Mouse (Mus musculus) forebrain, embryonic 15.5 days (tissue): ENCODE measurements around the gene Nrip1. TPM values are rescaled to one million over a fixed set of nuclear protein-coding genes. Genes with fewer than 3 reads are reported as not detected.

Experiments used
- ATAC-seq: fragments of 200-750 bp; cut with Nextera tagmentation; replicated peaks from 2 replicates; pipeline ENCODE4 v1.8.0; 2017; ENCODE audit warnings: mild to moderate bottlenecking, moderate TSS enrichment, moderate library complexity
- H3K27ac ChIP-seq: fragments of 300-500 bp; sonication (generic); replicated peaks from 2 replicates; pipeline ENCODE4 v1.5.1; 2015; ENCODE audit warnings: mild to moderate bottlenecking, inconsistent platforms
- H3K27me3 ChIP-seq: fragments of 300-500 bp; sonication (generic); 2 replicates; pipeline ENCODE4 v1.6.1; 2015; ENCODE audit warnings: inconsistent platforms
- H3K36me3 ChIP-seq: fragments of 300-500 bp; sonication (generic); 2 replicates; pipeline ENCODE4 v1.6.1; 2015; ENCODE audit warnings: mild to moderate bottlenecking, inconsistent platforms
- H3K4me1 ChIP-seq: fragments of 300-500 bp; sonication (generic); 2 replicates; pipeline ENCODE4 v1.6.1; 2015; ENCODE audit warnings: inconsistent platforms
- H3K4me2 ChIP-seq: fragments of 300-500 bp; sonication (generic); replicated peaks from 2 replicates; pipeline ENCODE4 v1.6.1; 2015; ENCODE audit warnings: mild to moderate bottlenecking, inconsistent platforms
- H3K4me3 ChIP-seq: fragments of 300-500 bp; sonication (generic); 2 replicates; pipeline ENCODE4 v1.5.1; 2015; ENCODE audit warnings: mild to moderate bottlenecking, inconsistent platforms
- H3K9ac ChIP-seq: fragments of 300-500 bp; sonication (generic); replicated peaks from 2 replicates; pipeline ENCODE4 v1.6.1; 2015; ENCODE audit warnings: mild to moderate bottlenecking, inconsistent platforms
- H3K9me3 ChIP-seq: fragments of 300-500 bp; sonication (generic); 2 replicates; pipeline ENCODE4 v1.6.1; 2016; ENCODE audit warnings: inconsistent platforms
- WGBS: fragments of 180-500 bp; shearing (Covaris S2); methylation state at CpG from one replicate; pipeline ENCODE4 v1.1.7; 2015; ENCODE audit warnings: mixed read lengths; 5-methylcytosine and 5-hydroxymethylcytosine counted together
- polyA plus RNA-seq: library from polyadenylated mRNA; unstranded; fragments of >200 nt; fragmentation: Nextera tagmentation; extraction: Ambion mirVana; gene quantifications from 2 replicates; pipeline ENCODE4 v1.2.1, GENCODE M21; 2015

Gene Nrip1
- polyA plus RNA-seq, 1 experiment from 2014 or later: 41.4 TPM

DNA sequence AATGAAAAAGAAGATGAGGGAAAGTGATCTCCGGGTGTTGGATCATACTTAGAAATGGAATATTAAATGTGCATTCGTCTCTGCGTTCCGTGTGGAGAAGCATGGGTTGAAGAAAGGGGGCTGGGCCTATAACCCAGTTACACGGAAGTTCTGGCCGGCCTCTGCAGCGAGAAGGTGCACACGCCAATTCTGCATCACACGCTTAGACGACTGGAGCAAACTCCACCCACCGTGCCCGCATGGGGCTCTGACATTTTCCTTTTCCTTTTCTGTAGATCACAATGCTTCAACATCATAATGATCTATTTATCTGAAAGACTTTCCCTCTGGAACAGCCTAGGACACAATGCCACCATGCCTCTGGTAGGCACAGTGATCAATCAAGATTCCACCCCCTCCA is 16.5 kb downstream of the Nrip1 start:
- H3K9me3 ChIP-seq: no peaks in the 10 kb centered on the region
- H3K36me3 ChIP-seq: peaks cover 1% of the 10 kb centered on the region; the same call in 1 of the 2 replicates
- no peak overlapping the region for H3K4me3 ChIP-seq
- ATAC-seq: no peak
- no peaks in the 10 kb centered on the region for H3K4me1 ChIP-seq
- 93% methylated on average over 12 of the region's 12 CpGs for WGBS
- no peak overlapping the region for H3K27ac ChIP-seq
- no peak overlapping the region for H3K4me2 ChIP-seq
- no peak overlapping the region for H3K9ac ChIP-seq
- no peaks in the 10 kb centered on the region for H3K27me3 ChIP-seq

DNA sequence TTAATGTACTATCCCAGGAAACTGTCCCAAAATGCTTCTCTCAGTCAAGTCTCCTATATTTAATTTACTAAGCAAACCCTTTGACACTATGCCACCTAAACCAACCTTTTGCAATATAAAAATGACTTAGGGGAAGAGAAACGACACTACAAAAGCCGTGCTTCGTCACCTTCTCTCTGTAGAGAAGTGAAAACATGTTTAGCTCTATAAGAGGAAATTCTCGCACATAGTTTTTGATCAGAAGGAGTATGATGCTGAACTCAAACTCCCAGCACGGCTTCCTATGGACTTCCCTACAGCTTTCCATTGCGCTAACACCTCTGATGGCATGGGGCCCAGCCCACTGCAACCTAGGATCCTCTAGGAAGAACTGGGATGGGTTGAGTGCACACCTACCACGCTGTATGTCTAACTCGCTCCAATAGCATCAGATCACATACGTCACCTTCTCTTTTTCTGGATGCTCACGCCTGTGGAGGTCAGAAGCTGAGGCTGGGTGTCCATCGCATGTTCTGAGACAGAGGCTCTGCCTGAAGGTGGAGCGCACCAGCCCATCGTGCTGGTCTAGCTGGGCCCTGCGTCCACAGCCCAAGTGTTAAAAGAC is 17.6 kb downstream of the Nrip1 start:
- 94% methylated on average over 14 of the region's 14 CpGs for WGBS
- no peak for ATAC-seq
- no peaks in the 10 kb centered on the region for H3K9me3 ChIP-seq

DNA sequence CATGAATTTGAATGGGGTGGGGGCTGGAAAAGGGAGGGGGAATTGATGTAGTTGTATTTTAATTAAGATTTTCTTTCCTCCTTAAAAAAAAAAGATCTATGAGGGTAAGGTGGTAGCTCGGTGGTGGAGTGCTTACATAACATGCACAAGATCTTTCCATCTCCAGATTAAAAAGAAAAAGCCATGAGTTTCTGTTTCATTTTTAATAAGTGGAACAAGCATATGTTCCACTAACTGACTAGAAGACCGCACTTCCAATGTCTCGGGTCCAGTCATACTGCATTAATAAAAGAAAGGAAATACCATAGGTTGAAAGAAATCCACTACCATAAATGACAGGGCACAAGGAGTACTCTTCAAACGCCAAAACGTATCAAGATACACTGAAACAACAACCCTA is 18.4 kb downstream of the Nrip1 start:
- Histone ChIP-seq H3K27me3 (no peaks in the 10 kb centered on the region), H3K9me3 (no peaks in the 10 kb centered on the region), H3K36me3 (peaks cover 3% of the 10 kb centered on the region; the same call in 1 of the 2 replicates), H3K4me2 (no peak overlapping the region), H3K4me1 (no peaks in the 10 kb centered on the region), H3K27ac (no peak overlapping the region), H3K9ac (no peak overlapping the region), H3K4me3 (no peak overlapping the region)
- WGBS: 93% methylated on average over 5 of the region's 5 CpGs
- ATAC-seq: no peak

More for the DNA sequence above, 17.6 kb downstream of the Nrip1 start:
- Histone ChIP-seq H3K9ac (no peak overlapping the region), H3K27me3 (no peaks in the 10 kb centered on the region), H3K4me3 (no peak overlapping the region), H3K4me2 (no peak overlapping the region), H3K27ac (no peak overlapping the region), H3K36me3 (peaks cover 3% of the 10 kb centered on the region; the same call in 1 of the 2 replicates), H3K4me1 (no peaks in the 10 kb centered on the region)

DNA sequence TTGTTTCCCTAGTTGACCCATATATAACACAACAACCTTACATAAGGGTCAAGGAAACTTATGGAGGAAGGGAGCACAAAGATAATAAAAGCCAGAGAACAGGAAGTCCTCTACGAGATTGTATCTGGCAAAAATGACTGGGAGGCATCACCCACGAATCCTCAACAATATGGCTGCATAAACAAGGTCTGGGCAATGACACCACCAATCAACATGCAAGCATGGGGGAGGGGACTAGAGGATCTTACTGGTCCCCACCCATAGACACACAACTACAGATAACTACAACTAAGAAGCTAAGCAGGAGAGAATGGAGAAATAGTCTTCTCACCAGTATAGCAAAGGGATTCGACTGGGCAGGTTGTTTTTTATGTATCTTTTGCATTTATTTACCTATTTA is 18.8 kb downstream of the Nrip1 start:
- Histone ChIP-seq H3K9ac (no peak overlapping the region), H3K9me3 (no peaks in the 10 kb centered on the region), H3K4me3 (no peak overlapping the region), H3K36me3 (peaks cover 3% of the 10 kb centered on the region; the same call in 1 of the 2 replicates), H3K27ac (no peak overlapping the region), H3K4me1 (no peaks in the 10 kb centered on the region), H3K27me3 (no peaks in the 10 kb centered on the region), H3K4me2 (no peak overlapping the region)
- no peak for ATAC-seq
- WGBS: 85% methylated on average over 3 of the region's 3 CpGs

DNA sequence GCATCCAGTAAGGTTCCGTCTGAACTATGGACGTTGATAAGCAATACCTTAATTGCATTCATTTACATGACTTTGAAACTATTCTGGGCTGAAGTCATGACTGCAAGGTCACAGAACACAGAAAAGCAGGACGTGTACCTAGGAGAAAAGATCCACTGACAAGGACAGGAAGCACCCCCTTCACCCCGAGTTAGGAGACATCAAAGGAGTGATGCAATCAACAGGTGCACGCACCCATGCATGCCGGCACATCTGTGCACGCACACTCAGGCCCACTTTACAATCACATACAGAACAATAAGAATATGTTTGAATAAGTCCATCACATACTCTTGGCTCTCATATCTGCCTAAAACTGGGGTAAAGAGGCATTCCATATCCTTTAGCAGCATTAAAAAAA is 19.3 kb downstream of the Nrip1 start:
- Histone ChIP-seq H3K27ac (no peak overlapping the region), H3K9ac (no peak overlapping the region), H3K27me3 (no peaks in the 10 kb centered on the region), H3K9me3 (no peaks in the 10 kb centered on the region), H3K4me1 (no peaks in the 10 kb centered on the region), H3K4me2 (no peak overlapping the region), H3K36me3 (peaks cover 3% of the 10 kb centered on the region; the same call in 1 of the 2 replicates), H3K4me3 (no peak overlapping the region)
- ATAC-seq: no peak
- WGBS: 86% methylated on average over 7 of the region's 7 CpGs

DNA sequence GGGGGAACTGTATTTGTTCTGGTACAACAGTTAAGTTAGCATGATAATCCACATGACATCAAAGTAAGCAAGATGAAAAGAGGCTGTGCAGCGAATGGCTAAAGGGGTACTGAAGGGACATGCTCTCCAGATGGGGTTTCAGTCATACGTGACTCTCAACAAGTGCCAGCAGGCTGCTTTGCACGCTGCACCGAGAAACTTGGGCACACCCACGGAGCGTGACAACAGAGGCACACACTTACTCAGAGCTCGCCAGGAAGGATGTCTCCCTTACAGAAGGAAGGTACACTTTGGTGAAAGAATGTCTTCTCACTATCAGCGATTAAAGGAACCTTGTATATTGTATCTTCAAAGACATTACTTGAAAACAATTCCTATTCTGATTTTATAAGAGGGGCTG is 22.7 kb downstream of the Nrip1 start:
- no peak for ATAC-seq
- Histone ChIP-seq H3K9me3 (no peaks in the 10 kb centered on the region), H3K27ac (no peak overlapping the region), H3K4me1 (no peaks in the 10 kb centered on the region), H3K27me3 (no peaks in the 10 kb centered on the region), H3K36me3 (peaks cover 3% of the 10 kb centered on the region; the same call in 1 of the 2 replicates), H3K4me2 (no peak overlapping the region), H3K9ac (no peak overlapping the region), H3K4me3 (no peak overlapping the region)
- 81% methylated on average over 8 of the region's 8 CpGs for WGBS

DNA sequence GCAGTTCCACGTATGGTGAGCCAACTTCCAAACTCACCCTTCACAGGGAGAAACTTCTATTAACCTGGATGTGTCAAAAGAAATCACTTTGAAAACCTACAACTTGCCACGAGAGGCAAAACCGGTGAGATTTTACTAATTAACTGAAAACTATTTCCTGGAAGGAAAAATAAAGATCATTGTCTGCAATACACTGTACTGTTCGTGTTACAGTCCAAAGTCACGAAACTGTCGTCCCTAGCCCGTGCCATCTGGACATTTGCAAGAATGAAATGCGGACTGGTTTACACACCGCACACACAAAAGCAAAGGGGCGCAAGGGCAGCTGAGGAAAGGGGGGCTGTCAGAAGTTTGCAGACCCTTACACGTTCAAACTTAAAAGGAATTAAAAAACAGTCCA is 24.6 kb downstream of the Nrip1 start:
- Histone ChIP-seq H3K9me3 (no peaks in the 10 kb centered on the region), H3K4me1 (no peaks in the 10 kb centered on the region), H3K9ac (no peak overlapping the region), H3K36me3 (peaks cover 3% of the 10 kb centered on the region; the same call in 1 of the 2 replicates), H3K27me3 (no peaks in the 10 kb centered on the region), H3K27ac (no peak overlapping the region), H3K4me2 (no peak overlapping the region), H3K4me3 (no peak overlapping the region)
- no peak for ATAC-seq
- 77% methylated on average over 11 of the region's 11 CpGs for WGBS

DNA sequence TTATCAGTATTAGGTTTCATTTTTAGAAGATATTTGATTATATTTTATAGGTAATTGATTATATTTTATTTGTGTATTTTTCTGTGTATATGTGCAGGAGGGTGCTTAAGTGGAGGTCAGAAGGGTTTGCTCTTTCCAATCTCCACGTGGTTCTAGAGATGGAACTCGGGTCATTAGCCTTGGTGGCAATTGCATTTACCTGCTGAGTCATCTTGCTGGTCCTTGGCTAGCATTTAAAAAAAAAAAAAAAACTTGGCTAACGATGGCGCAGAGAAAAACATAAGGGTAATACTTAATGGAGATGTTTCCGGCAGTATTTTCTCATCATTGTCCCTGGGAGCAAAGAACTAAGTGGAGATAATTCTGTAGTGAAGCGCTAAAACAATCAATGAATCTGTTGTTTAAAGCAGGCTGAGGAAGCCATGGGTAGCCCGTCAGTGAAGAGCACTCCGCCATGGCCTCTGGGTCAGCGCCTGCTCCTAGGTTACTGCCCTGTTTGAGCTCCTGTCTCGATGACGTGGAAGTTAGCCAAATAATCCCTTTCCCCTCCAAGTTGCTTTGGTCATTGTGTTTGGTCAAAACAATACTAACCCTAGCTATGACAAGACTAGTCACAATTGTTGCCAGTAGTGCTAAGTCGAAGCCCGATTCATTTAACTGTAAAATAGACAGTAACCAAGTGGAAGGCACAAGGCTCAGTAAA is 25.8 kb downstream of the Nrip1 start:
- no peaks in the 10 kb centered on the region for H3K9me3 ChIP-seq
- no peaks in the 10 kb centered on the region for H3K27me3 ChIP-seq
- H3K36me3 ChIP-seq: peaks cover 3% of the 10 kb centered on the region; the same call in 1 of the 2 replicates
- H3K27ac ChIP-seq: no peak overlapping the region
- H3K9ac ChIP-seq: no peak overlapping the region
- 74% methylated on average over 13 of the region's 13 CpGs for WGBS
- no peaks in the 10 kb centered on the region for H3K4me1 ChIP-seq
- H3K4me3 ChIP-seq: no peak overlapping the region
- ATAC-seq: no peak
- no peak overlapping the region for H3K4me2 ChIP-seq

DNA sequence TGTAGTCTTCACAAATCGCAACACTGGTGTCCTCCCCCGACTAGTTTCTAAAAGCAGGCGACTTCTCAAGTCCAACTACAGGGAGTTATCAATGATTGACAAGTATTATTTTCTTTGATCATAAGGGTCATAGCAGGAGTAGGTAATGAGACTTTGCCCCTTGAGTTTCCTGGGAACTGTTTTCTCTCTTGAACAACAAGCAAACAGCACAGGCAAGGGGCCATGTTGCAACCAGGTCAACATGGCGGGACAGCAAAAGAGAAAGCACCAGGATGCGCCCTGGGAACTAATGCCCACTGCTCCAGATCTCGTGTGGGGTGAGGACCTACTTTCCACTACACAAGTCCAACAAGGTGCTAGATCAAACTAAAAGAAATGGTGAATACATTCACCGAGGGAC is 27.3 kb downstream of the Nrip1 start:
- H3K27me3 ChIP-seq: no peaks in the 10 kb centered on the region
- H3K4me2 ChIP-seq: no peak overlapping the region
- WGBS: 95% methylated on average over 7 of the region's 7 CpGs
- H3K4me1 ChIP-seq: no peaks in the 10 kb centered on the region
- H3K4me3 ChIP-seq: no peak overlapping the region
- no peak for ATAC-seq
- no peaks in the 10 kb centered on the region for H3K9me3 ChIP-seq
- H3K27ac ChIP-seq: no peak overlapping the region
- H3K36me3 ChIP-seq: no peaks in the 10 kb centered on the region
- no peak overlapping the region for H3K9ac ChIP-seq

DNA sequence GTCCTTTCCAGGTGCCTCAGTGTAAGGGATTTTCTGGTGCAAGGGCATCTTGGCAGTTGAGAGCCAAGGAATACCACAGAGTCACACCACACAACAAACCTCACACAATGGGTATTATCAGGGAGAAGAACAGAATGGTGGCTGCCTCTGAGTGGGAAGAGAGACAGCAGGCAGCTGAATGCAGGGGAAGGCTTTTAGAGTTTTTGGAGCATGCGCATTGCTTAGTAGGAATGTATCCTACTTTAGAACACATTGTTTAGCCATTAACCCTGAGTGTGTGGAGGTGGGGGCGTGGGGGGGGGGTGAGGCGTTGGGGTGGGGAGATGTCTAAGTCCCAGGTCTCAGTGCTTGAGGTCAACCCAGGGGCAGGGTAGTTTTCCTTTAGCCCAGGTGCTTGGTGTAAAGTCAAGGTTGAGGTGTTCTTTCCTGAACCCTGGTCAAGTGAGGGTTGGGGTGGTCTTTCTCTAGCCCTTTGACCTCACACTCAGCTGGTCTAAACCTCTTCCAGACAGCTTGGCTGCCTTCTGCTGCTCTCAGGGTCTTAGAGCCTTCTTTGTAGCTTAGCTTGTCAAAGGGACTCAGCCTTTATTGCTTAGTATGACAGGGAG is 28.8 kb downstream of the Nrip1 start:
- H3K36me3 ChIP-seq: no peaks in the 10 kb centered on the region
- H3K27me3 ChIP-seq: no peaks in the 10 kb centered on the region
- H3K9ac ChIP-seq: no peak overlapping the region
- no peaks in the 10 kb centered on the region for H3K9me3 ChIP-seq
- no peaks in the 10 kb centered on the region for H3K4me1 ChIP-seq
- no peak overlapping the region for H3K27ac ChIP-seq
- H3K4me2 ChIP-seq: no peak overlapping the region
- ATAC-seq: no peak
- WGBS: 93% methylated on average over 3 of the region's 3 CpGs
- no peak overlapping the region for H3K4me3 ChIP-seq

DNA sequence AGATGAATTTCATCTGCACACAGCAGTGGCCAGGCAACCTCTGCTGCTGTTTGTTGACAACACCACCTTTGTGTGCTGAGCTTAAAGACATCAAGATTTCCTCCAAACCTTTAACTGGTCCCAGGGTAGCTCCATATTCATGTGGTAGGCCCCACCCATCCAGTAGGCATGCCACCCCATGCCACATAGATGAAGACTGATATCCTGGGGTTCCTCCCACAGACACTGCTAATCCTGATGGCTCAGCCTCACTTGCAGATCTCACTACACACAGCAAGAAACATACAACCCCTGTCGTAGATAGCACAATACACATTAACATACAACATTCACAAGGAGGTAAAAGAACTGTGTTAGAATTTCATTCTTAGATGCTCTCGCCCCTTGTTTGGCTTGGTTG is 29.6 kb downstream of the Nrip1 start:
- Histone ChIP-seq H3K9me3 (no peaks in the 10 kb centered on the region), H3K4me1 (no peaks in the 10 kb centered on the region), H3K4me3 (no peak overlapping the region), H3K4me2 (no peak overlapping the region), H3K27me3 (no peaks in the 10 kb centered on the region), H3K36me3 (no peaks in the 10 kb centered on the region), H3K27ac (no peak overlapping the region), H3K9ac (no peak overlapping the region)
- no peak for ATAC-seq
- WGBS: 92% methylated on average over 2 of the region's 2 CpGs

DNA sequence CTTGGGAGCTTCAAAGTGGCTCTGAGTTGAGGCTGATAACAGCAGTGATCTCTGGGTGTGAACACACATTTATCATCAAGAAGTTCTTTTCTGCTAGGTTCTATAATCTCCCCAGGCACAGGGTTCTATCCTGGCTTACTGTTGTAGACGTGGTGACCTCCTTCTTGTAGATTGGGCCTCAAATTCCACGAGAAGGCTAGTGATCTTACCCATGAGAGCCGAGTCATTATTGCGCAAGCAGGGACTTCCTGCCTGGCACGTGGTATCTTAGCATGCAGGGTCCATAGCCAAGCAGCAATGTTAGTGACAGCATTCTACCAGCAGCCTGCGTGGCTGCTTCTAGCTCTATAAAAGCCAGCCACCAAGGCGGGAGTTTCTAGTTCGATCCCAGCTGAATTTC is 32.0 kb downstream of the Nrip1 start:
- Histone ChIP-seq H3K4me3 (no peak overlapping the region), H3K27ac (no peak overlapping the region), H3K27me3 (no peaks in the 10 kb centered on the region), H3K9me3 (no peaks in the 10 kb centered on the region), H3K36me3 (no peaks in the 10 kb centered on the region), H3K9ac (no peak overlapping the region), H3K4me2 (no peak overlapping the region), H3K4me1 (no peaks in the 10 kb centered on the region)
- ATAC-seq: no peak
- WGBS: 89% methylated on average over 8 of the region's 8 CpGs
